Mouse (Mus musculus): ENCODE measurements around the gene Galnt7.

- TF ChIP-seq GATA1 (IDR thresholded peaks at IDR 0.05; ENCODE audit: borderline replicate concordance, low read length) (no peak), FLI1 (IDR thresholded peaks at IDR 0.05; ENCODE audit: low read length) (no peak)
Observed at GRCm38 (mm10) chr8:57530238-57530637, 122.6 kb downstream of the Galnt7 start.
